8 mouse cellular contexts compared by ENCODE assay signal in the genomic region with DNA sequence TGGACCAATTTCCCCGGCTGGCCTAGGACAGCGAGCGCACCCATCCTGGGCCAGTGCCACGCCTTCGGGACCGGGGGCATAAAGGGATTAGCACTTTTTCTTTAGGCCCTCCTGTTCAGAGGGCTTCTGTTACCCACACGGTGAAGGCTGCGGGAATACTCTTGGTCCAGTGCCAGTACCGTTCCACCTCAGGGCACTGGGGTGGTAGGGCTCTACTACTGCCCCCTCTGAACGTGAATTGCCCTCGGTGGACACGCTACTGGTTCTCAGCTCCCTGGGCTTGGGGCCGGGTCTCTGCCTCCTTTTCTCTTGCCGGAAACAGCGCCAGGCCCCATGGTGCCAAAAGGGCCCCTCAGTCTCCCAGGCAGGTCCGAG. TPM values are rescaled to one million over a fixed set of nuclear protein-coding genes. Genes with fewer than 3 reads are reported as not detected.
DNase-seq lines count a peak whose midpoint lies in the region; ATAC-seq and TF ChIP-seq lines count a peak whose summit lies in the region.
"Had no signal": no experiment of that assay in that cellular context is flagged by ENCODE, and none has a peak within 500 bp of the region (broad histone marks: within the 10 kb centered on the region; RNA-seq: fewer than 3 reads in every experiment).

No protein-coding gene starts in this region.

- H3K36me3 ChIP-seq in lung, embryonic 14.5 days (ENCODE audit: insufficient read depth), result peaks cover 86% of the 10 kb centered on the region
- peaks cover 85% of the 10 kb centered on the region for H3K36me3 ChIP-seq in forebrain, embryonic 14.5 days (ENCODE audit: control insufficient read depth, insufficient read depth, low read length)
- peaks cover 86% of the 10 kb centered on the region for H3K36me3 ChIP-seq in limb, embryonic 14.5 days (ENCODE audit: control insufficient read depth, insufficient read depth, low read length)
- peaks cover 20% of the 10 kb centered on the region for H3K36me3 ChIP-seq in small intestine, adult 2 months (ENCODE audit: control insufficient read depth, insufficient read depth, low read length)

- peak overlapping the region; percentile 55; the same call in 1 of the 2 replicates for H3K27ac ChIP-seq in lung, embryonic 14.5 days (ENCODE audit: low read depth)
- H3K27ac ChIP-seq in forebrain, embryonic 14.5 days (ENCODE audit: low read depth, low read length), result peak overlapping the region; percentile 93
- 0 out of 2 replicates have a peak overlapping the region, but pooled peaks have one; percentile 62 for H3K27ac ChIP-seq in limb, embryonic 14.5 days (replicated peaks; ENCODE audit: low read depth, low read length)
- no peak overlapping the region for H3K27ac ChIP-seq in small intestine, adult 2 months (ENCODE audit: insufficient read depth, low read depth, low read length)
- H3K27ac ChIP-seq: macrophage had no signal

- H3K4me3 ChIP-seq in lung, embryonic 14.5 days (ENCODE audit: low read depth, low read length), result peak overlapping the region; percentile 25
- peak overlapping the region; percentile 32 for H3K4me3 ChIP-seq in forebrain, embryonic 14.5 days (ENCODE audit: low read depth, low read length)
- peak overlapping the region; percentile 21 for H3K4me3 ChIP-seq in limb, embryonic 14.5 days (replicated peaks; ENCODE audit: low read length)
- H3K4me3 ChIP-seq in small intestine, adult 2 months (ENCODE audit: low read depth, low read length), result peak overlapping the region; percentile 48

- H3K4me1 ChIP-seq in lung, embryonic 14.5 days (ENCODE audit: insufficient read depth), result peaks cover 42% of the 10 kb centered on the region
- H3K4me1 ChIP-seq in forebrain, embryonic 14.5 days (ENCODE audit: control insufficient read depth, insufficient read depth, low read length), result peaks cover 53% of the 10 kb centered on the region
- H3K4me1 ChIP-seq in limb, embryonic 14.5 days (ENCODE audit: control insufficient read depth, insufficient read depth, low read length), result peaks cover 52% of the 10 kb centered on the region
- H3K4me1 ChIP-seq in small intestine, adult 2 months (ENCODE audit: control insufficient read depth, insufficient read depth, insufficient read length, low read length), result peaks cover 15% of the 10 kb centered on the region

- ATAC-seq in lung, embryonic 14.5 days (ENCODE audit: insufficient read depth), result no peak
- ATAC-seq in forebrain, embryonic 14.5 days, result no peak
- ATAC-seq in limb, embryonic 14.5 days (ENCODE audit: low FRiP score, low read depth), result no peak; the same call in 1 of the 2 replicates

- 0 out of 2 replicates have a peak overlapping the region, but pooled peaks have one; percentile 6 for H3K9ac ChIP-seq in lung, embryonic 14.5 days
- H3K9ac ChIP-seq in forebrain, embryonic 14.5 days (ENCODE audit: low read length), result peak overlapping the region; percentile 79
- H3K9ac ChIP-seq in limb, embryonic 14.5 days (ENCODE audit: low read depth, low read length, severe bottlenecking), result no peak overlapping the region

- TF ChIP-seq CTCF in lung, embryonic 14.5 days (IDR thresholded peaks at IDR 0.05; ENCODE audit: low read depth), result no peak
- TF ChIP-seq CTCF in small intestine, adult 2 months (IDR thresholded peaks at IDR 0.05; ENCODE audit: extremely low read depth, insufficient read length, insufficient replicate concordance, low read depth, low read length), result no peak

- no peak for DNase-seq in lung, embryonic 14.5 days
- no peak for DNase-seq in lung, postnatal 25 days (ENCODE audit: low spot score)
- DNase-seq in forebrain, embryonic 14.5 days (ENCODE audit: low spot score), result no peak
- peak; percentile 63 for DNase-seq in limb, embryonic 14.5 days (ENCODE audit: low spot score)
- DNase-seq in layer of hippocampus, adult 9-10 months (ENCODE audit: low spot score), result no peak
- DNase-seq in right cerebral cortex, postnatal 4 days, result no peak

- TF ChIP-seq POLR2A in limb, embryonic 14.5 days (IDR thresholded peaks at IDR 0.05; ENCODE audit: borderline replicate concordance, extremely low read depth, insufficient read depth, insufficient read length), result no peak
- no peak for TF ChIP-seq POLR2A in small intestine, adult 2 months (IDR thresholded peaks at IDR 0.05; ENCODE audit: low read depth, low read length)

- no peaks in the 10 kb centered on the region for H3K27me3 ChIP-seq in lung, embryonic 14.5 days (ENCODE audit: insufficient read depth, low read length)
- H3K27me3 ChIP-seq in forebrain, embryonic 14.5 days (replicated peaks; ENCODE audit: control insufficient read depth, insufficient read depth, low read length), result no peaks in the 10 kb centered on the region
- H3K27me3 ChIP-seq in limb, embryonic 14.5 days (ENCODE audit: control insufficient read depth, insufficient read depth, low read length), result no peaks in the 10 kb centered on the region
- no peaks in the 10 kb centered on the region for H3K27me3 ChIP-seq in small intestine, adult 2 months (ENCODE audit: control insufficient read depth, insufficient read depth, low read length)

- no peaks in the 10 kb centered on the region for H3K9me3 ChIP-seq in lung, embryonic 14.5 days (ENCODE audit: low read depth, low read length)
- H3K9me3 ChIP-seq in forebrain, embryonic 14.5 days (replicated peaks; ENCODE audit: control insufficient read depth, low read length), result no peaks in the 10 kb centered on the region
- H3K9me3 ChIP-seq in limb, embryonic 14.5 days (ENCODE audit: control insufficient read depth, low read length), result no peaks in the 10 kb centered on the region

- peak overlapping the region; percentile 53 for H3K4me2 ChIP-seq in lung, embryonic 14.5 days
- peak overlapping the region; percentile 60 for H3K4me2 ChIP-seq in forebrain, embryonic 14.5 days (ENCODE audit: low read length)
- H3K4me2 ChIP-seq in limb, embryonic 14.5 days (replicated peaks; ENCODE audit: low read depth, low read length, severe bottlenecking), result peak overlapping the region; percentile 65

- 48% methylated on average over 16 of the region's 16 CpGs for WGBS in lung, embryonic 14.5 days
- WGBS in forebrain, embryonic 14.5 days, result 12% methylated on average over 16 of the region's 16 CpGs
- WGBS in limb, embryonic 14.5 days, result 36% methylated on average over 16 of the region's 16 CpGs
- 22% methylated on average over 16 of the region's 16 CpGs for WGBS in small intestine, adult 2 months

RNA-seq across cellular contexts. Expression of gene 2700081O15Rik, which starts 6.2 kb away (rescaled TPM):
- polyA plus RNA-seq in lung, embryonic 14.5 days (2014; fragmentation: Nextera tagmentation; extraction: Ambion mirVana), result 8.6 and 9.5 TPM in 2 replicates
- polyA plus RNA-seq in forebrain, embryonic 14.5 days (2014; fragmentation: Nextera tagmentation; extraction: Ambion mirVana), result 22.1 and 24.7 TPM in 2 replicates
- 98.9 and 128 TPM in 2 replicates for polyA plus RNA-seq in limb, embryonic 14.5 days (2012; rRNA removed)
- polyA plus RNA-seq in limb, embryonic 14.5 days (2014; fragmentation: Nextera tagmentation; extraction: Ambion mirVana), result 13.7 and 15.4 TPM in 2 replicates
- polyA plus RNA-seq in small intestine, adult 2 months (2012; rRNA removed), result 8.3 and 11.9 TPM in 2 replicates

RNA-seq across cellular contexts. Expression of gene Spindoc, which starts 40.8 kb away (rescaled TPM):
- 18.6 and 26.8 TPM in 2 replicates for polyA plus RNA-seq in lung, embryonic 14.5 days (2014; fragmentation: Nextera tagmentation; extraction: Ambion mirVana)
- polyA plus RNA-seq in forebrain, embryonic 14.5 days (2014; fragmentation: Nextera tagmentation; extraction: Ambion mirVana), result 33.6 and 36.2 TPM in 2 replicates
- 37.6 and 47.0 TPM in 2 replicates for polyA plus RNA-seq in limb, embryonic 14.5 days (2012; rRNA removed)
- 21.9 and 25.9 TPM in 2 replicates for polyA plus RNA-seq in limb, embryonic 14.5 days (2014; fragmentation: Nextera tagmentation; extraction: Ambion mirVana)
- polyA plus RNA-seq in small intestine, adult 2 months (2012; rRNA removed), result 5.5 and 15.1 TPM in 2 replicates

RNA-seq across cellular contexts. Expression of gene Rtn3, which starts 59.4 kb away (rescaled TPM):
- 107 and 112 TPM in 2 replicates for polyA plus RNA-seq in lung, embryonic 14.5 days (2014; fragmentation: Nextera tagmentation; extraction: Ambion mirVana)
- polyA plus RNA-seq in forebrain, embryonic 14.5 days (2014; fragmentation: Nextera tagmentation; extraction: Ambion mirVana), result 464 and 468 TPM in 2 replicates
- polyA plus RNA-seq in limb, embryonic 14.5 days (2012; rRNA removed), result 112 and 118 TPM in 2 replicates
- polyA plus RNA-seq in limb, embryonic 14.5 days (2014; fragmentation: Nextera tagmentation; extraction: Ambion mirVana), result 102 and 107 TPM in 2 replicates
- 66.3 and 95.6 TPM in 2 replicates for polyA plus RNA-seq in small intestine, adult 2 months (2012; rRNA removed)
